Mouse (Mus musculus) olfactory bulb, adult 2 months (tissue): Measurements from ENCODE around the gene Opa3.

Experiments used
- CTCF ChIP-seq: fragments of 200-500 bp; IDR thresholded peaks from 2 replicates; pipeline ENCODE4 v1.5.1; 2012; ENCODE audit warnings: low read depth, mild to moderate bottlenecking, low read length, moderate library complexity; ENCODE audit not compliant: insufficient read depth
- POLR2A ChIP-seq: fragments of 200-500 bp; IDR thresholded peaks from 2 replicates; pipeline ENCODE4 v1.6.1; 2012; ENCODE audit warnings: mild to moderate bottlenecking, low read depth, low read length, moderate library complexity; ENCODE audit not compliant: insufficient read depth

DNA sequence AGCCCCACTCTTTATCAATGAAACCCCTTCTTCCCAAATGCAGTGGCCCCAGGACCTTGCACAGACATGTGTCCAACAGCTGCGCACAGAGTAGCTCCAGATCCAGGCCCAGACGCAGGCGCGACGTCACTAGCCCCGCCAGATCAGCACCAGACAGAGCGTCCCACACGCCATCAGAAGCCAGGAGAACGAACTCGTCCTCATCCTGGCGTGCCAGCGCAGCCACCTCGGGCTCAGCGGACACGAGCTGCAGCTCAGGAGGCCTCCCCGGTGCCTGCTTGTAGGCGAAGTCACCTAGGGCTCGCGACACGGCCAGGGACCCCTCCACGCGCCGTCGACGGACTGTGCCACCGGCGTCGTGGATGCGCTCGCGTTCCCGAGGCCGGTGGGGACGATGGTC lies 50.9 kb downstream of the Opa3 start:
- TF ChIP-seq CTCF (no peak), POLR2A (no peak)
